Mouse (Mus musculus): Measurements from ENCODE around the gene Vmn1r3.
"Not testable (repeated sequence)": the region's sequence is repeated elsewhere in the genome, so short reads cannot be mapped to it uniquely, and the experiment has no call there.

The Vmn1r3 gene

DNA sequence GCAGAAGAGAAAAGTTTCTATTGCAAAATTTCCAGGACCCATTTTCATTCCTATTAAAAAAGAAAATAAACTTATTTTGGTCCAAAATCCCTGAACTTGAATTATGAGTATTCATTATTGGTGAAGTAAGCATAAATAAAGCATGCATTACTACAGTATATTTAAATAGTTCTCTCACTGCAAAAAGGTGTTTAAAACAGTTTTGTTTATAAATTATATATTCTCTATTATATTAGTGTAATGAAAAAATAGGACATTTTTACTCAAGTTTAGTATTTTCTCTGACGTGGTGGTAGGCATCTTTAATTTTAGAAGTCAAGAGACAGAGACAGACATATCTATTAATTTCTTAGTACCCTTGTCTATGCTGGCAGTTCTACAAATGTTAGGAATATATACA is at the start of gene Vmn1r3:
Vmn1r3 (minus strand) TSS at position 101 of the 400 bp plus-strand sequence.
- DNase-seq, result not testable (repeated sequence)

DNA sequence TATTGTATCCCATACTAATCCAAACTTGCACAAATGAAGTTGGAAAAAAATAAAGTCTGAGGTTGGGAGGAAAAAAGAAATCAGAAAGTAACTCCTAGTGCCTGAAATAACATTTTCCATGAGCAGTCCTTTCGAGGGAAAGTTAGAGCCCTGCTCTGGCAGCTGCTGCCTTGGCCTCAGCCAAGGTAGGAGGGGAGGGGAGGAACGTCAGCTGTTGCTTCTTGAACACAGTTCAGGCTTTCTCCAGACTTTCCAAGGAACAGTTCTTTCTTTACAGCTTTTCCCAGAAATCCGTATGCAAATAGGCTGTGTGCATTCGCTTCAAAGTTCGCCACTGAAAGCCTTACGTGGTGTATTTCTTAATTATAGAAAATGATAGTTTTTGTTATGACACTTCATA is 46.9 kb upstream of the Vmn1r3 start:
- no peak for DNase-seq

DNA sequence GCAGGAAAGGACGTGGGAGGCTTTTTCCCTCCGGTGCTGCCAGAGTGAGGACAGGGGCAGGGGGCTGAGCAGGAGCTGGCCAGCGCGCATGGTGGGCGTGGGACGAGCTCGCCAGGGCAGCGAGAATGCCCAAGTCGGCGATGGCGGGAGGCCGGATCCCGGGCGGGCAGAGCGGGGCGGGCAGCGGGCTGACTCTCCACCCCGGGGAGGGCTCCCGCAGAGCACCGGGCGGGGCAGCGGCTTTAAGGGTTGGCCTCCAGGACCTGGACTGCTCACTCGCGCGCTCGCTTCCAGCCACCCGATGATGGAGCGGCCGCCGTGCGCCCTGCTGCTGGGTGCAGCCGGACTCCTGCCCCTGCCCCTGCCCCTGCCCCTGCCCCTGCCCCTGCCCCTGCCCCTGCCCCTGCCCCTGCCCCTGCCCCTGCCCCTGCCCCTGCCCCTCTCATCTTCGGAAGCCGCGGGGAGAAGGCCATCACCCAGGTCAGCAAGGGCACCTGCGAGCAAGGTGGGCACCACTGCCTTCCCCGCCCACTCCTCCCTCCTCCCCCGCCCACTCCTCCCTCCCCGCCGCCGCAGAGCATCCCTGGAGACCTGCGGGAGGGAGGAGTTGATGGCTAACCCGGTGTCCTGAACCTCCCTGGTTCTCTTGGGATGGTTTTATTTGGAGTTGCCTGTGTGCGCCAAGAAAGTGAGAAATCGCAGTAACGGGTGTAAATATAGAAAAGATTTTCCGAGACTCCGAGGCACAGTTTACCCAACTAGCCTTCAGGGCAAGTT is 45.9 kb upstream of the Vmn1r3 start:
- peak in 1 of 2 experiments; percentile 34 for DNase-seq

DNA sequence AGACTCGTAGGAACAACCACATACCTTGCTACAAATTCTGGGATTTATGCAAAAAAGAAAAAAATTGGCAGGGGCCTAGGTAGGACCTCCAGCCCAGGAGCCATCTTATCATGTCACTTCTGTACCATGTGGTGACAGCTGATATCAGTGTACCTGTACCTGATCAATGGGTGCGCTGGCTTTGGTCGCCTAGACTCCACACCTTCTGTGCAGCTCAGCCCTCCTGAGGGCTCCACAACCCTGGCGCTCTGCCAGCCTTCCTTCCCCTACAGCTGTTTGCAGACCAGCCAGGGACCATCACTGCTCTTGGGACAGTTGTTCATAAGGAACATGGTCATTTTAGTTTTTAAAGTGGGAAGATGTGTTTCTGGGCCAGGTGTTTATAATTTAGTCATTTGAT is 44.4 kb upstream of the Vmn1r3 start:
- DNase-seq, result no peak

DNA sequence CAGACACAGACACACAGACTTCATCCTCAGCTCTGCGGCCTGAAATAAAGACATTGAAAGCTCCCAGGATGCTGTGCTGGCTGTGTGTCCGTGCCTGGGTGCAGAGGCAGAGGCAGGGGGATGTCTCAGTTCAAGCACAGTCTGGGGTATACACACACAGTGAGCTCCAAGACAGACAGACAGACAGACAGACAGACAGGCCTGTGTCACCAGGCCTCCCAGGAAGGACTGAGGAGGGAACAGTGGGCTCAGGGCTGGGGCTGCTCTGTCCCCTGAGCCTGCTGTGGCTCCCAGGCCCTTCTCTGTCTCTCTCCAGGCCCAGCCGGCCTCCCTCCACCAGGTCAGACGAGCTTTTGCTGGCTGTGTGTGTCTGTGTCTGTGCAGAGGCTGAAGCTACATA is 43.3 kb upstream of the Vmn1r3 start:
- no peak for DNase-seq

DNA sequence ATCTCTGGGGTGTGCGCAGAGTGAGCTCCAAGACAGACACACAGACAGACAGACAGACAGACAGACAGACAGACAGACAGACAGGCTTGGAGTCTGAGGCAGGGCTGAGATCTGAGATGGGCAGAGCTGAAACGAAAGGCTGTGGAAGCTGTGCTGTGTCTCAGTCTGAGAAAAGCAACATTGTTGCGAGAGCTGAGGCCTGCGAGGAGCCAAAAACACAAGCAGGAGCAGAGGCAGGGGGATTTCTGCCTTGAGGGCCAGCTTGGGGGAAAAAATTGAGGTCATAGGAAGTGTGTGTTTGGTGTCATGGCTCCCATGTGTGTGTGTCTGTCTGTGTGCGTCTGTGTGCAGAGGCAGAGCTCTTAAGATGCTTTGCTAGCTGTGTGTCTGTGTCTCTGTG is 42.6 kb upstream of the Vmn1r3 start:
- no peak for DNase-seq

DNA sequence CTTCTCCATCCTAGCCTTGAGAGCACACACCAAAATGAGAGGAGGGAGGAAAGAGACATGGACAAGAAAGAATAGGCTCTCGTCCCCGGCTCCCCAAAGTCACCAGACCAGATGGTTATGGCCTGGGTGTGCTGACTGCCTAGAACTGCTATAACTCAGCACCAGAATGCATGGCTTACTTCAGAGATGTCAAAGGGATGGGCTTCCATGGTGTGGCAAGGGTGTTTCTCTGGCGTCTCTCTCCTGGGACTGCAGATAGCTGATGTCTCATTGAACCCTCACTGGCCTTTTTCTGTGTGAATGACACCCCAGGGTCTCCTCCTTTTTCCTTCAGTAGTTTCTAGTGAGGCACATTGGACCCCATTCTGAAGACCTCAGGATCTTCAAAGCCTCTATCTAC is 41.3 kb upstream of the Vmn1r3 start:
- no peak for DNase-seq

DNA sequence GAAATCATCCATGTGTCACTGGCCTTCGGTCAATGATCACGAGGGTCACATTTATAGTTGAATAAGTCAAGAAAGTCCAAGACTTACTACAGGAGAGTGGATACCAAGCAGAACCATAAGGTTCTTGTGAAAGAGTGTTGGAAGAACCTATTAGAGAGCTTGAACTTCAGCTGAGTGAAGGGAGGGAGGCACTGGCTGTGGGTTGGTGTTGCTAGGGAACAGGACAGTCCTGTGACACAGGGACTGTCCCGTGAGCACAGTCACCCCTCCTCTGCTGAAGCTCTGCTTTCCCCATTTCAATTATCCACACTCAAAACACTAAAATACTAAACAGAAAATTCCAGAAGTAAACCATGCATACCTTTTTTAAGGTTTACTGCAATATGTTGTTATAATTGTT is 40.3 kb upstream of the Vmn1r3 start:
- DNase-seq, result not testable (repeated sequence)

DNA sequence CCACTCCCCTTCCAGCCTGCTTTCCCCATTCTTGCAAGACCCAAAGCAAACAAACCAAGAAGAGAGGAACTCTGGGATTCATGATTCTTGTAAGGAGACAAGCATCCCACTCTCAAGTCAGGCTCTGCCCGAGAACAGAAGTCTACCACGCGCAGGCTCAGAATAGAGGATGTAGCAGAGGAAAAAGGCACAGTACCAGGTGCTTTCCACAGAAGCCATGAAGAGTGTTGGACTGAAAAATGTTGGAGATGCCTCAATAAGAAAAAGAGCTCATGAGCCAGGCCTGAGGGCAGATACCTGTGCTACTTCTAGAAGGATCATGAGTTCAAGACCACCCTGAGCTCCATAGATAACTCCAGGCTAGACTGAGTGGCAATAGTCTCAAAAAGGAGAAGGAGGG is 39.7 kb upstream of the Vmn1r3 start:
- DNase-seq, result not testable (repeated sequence)

DNA sequence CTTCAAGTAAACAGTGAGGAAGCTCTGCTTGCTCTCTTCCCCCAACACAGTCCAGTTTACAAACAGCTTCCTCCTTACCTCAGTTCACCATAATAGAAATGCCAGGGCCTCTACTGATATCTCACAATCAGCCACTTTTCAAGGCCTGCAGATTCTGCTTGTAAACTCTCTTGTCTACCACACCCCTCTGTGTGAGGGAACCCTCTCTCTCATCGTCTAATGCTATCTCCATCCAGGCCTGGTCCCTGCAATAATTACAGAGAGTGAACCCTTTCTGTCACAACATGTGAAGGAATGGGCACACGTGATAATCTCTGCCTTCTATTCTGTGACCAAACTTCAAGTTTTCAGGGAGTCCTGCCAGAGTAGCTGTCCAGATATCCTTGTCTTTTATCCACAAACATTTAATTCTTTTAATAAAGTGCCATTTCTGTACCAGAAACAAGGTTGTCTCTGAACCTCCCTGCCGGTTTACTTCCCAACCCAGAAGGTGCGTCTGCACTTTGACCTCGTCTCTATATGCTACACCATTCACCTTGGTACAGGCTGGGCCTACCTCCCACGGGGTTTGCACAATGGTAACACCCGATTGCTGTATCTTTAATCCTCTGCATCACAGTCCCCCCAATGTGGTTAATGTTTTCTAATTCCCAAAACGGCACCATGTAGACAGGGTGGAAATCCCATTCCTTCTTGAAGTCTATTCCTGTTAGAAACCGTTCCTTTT is 38.5 kb upstream of the Vmn1r3 start:
- not testable (repeated sequence) for DNase-seq

DNA sequence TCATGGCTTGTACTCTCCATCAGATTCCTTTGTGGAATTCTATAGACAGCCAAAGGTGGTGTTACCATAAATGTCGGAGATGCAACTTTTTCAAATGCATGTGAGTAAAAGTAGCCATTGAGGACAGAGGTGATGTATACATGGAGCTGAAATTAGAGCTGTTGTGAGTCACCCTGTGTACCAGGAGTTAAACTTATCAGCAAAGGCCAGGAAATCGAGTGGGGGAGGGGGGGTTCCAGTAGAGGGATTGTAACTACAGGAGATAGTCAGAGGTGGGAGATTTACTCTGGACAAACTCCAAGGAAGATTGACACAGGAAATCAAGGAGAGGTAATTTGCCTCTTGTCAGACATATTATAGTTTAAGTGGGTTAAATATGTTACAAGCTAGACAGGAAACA is 31.2 kb upstream of the Vmn1r3 start:
- not testable (repeated sequence) for DNase-seq

DNA sequence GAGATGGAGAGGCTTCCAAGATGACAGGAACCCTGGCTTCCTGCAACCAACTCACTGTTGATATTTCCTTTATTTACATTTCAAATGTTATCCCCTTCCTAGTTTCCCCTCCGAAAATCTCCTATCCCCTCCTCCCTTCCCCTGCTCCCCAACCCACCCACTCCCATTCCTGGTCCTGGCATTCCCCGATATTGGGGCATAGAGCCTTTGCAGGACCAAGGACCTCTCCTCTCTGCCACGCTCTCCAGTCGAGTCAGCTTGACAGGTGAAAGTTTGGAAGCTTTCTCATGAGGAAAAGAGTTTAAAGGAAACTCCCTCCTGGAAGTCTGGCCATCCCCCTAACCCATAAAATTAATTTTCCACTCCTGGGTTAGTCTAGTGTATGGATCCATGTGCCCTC is 28.2 kb upstream of the Vmn1r3 start:
- not testable (repeated sequence) for DNase-seq

DNA sequence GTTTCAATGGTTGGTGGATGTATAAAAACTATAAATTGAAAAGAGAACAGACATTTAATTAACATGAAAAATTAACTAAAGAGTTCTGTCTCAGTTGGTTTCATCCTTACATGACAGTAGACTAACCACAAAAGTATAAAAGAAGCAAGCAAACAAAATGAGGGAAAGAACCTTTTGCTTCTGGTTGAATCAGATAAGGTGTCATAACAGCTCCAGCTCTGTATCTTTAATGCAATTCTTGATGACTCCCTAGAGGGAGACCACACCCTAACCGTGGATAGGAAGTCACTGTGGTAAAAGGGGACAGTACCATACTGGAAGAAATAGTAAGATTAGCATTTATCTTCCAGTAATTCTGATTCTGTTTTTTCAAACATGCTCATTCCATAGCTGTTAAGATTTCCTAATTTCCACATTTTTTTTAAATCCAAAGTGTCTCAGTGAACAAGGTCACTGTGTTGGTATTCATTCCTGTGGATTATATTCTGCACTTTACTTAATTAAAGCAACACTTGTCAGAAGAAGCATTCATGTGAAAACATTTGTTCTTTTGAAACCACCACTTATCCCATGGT is 24.6 kb upstream of the Vmn1r3 start:
- not testable (repeated sequence) for DNase-seq

DNA sequence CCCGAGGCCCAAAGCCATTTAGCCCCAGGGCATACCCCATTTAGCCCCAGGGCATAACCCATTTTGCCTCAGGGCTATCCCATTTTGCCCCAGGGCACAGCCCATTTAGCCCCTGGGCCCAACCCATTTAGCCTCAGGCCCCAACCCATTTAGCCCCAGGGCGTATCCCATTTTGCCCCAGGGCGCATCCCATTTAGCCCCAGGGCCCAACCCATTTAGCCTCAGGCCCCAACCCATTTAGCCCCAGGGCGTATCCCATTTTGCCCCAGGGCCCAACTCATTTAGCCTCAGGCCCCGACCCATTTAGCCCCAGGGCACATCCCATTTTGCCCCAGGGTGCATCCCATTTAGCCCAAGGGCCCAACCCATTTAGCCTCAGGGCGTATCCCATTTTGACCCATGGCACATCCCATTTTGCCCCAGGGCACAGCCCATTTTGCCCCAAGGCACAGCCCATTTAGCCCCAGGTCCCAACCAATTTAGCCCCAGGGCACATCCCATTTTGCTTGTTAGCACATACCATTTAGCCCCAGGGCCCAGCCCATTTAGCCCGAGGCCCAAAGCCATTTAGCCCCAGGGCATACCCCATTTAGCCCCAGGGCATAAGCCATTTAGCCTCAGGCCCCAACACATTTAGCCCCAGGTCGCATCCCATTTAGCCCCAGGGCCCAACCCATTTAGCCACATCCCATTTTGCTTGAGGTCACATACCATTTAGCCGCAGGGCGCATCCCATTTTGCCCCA is 8.2 kb downstream of the Vmn1r3 start:
- DNase-seq, result not testable (repeated sequence)

DNA sequence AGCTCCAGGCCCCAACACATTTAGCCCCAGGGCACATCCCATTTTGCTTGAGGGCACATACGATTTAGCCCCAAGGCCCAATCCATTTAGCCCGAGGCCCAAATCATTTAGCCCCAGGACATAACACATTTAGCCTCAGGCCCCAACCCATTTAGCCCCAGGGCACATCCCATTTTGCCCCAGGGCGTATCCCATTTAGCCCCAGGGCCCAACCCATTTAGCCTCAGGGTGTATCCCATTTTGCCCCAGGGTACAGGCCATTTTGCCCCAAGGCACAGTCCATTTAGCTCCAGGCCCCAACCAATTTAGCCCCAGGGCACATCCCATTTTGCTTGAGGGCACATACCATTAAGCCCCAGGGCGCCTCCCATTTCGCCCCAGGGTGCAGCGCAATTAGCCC is 9.0 kb downstream of the Vmn1r3 start:
- not testable (repeated sequence) for DNase-seq

DNA sequence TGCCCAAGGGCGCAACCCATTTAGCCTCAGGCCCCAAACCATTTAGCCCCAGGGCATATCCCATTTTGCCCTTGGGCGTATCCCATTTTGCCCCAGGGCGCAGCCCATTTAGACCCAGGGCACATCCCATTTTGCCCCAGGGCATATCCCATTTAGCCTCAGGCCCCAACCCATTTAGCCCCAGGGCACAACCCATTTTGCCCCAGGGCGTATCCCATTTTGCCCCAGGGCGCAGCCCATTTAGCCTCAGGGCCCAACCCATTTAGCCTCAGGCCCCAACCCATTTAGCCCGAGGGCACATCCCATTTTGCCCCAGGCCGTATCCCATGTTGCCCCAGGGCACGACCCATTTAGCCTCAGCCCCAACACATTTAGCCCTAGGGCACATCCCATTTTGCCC is 9.4 kb downstream of the Vmn1r3 start:
- DNase-seq, result not testable (repeated sequence)

DNA sequence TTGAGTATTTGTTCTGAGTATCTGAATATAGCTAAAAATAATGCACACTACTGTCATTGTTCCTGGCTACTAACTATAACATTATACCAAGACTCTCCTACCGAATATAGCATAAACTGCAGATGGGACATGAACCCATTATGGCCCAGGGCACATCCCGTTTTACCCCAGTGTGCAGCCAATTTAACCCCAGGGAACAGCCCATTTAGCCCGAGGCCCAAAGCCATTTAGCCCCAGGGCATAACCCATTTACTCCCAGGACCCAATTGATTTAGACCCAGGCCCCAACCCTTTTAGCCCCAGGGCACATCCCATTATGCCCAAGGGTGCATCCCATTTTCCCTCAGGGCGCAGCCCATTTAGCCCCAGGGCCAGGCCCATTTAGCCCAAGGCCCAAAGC is 10.6 kb downstream of the Vmn1r3 start:
- DNase-seq, result not testable (repeated sequence)

DNA sequence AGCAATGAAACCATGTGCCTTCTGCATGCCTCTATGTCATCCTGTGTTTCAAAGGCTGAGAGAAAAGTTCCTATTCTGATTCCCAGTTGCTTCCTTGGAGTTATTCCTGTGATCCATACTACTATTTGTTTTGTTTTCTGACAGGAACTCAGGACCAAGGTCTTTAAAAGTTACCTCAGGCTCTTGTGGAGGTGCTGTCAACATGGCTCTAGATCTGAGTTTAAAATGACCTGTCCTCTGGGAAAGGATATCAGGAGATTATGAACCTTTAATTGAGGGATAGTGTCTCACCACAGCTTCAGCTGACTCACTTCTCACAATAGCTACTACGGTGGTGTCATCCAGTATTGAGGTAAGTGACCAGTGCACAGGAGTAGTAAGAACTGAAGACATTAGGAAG is 18.1 kb downstream of the Vmn1r3 start, which contains the start of gene Vmn1r2:
Vmn1r2 (plus strand) TSS at position 301 of the 400 bp plus-strand sequence.
- not testable (repeated sequence) for DNase-seq

DNA sequence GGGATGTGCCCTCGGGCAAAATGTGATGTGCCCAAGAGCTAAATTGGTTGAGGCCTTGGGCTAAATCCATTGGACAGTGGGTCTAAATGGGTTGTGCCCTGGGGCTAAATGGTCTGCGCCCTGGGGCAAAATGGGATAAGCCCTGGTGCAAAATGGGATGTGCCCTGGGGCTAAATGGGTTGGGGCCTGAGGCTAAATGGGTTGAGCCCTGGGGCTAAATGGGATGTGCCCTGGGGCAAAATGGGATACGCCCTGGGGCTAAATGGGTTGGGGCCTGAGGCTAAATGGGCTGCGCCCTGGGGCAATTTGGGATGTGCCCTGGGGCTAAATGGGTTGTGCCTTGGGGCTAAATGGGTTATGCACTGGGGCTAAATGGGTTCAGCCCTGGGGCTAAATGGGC is 20.1 kb downstream of the Vmn1r3 start:
- no peak for DNase-seq

DNA sequence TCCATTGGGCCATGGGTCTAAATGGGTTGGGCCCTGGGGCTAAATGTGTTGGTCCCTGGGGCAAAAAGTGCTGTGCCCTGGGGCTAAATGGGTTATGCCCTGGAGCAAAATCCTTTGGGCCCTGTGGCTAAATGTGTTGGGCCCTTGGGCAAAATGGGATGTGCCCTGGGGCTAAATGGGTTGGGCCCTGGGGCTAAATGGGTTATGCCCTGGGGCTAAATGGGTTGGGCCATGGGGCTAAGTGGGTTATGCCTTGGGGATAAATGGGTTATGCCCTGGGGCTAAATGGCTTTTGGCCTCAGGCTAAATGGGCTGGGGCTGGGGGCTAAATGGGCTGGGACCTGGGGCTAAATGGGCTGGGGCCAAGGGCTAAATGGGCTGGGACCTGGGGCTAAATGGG is 20.7 kb downstream of the Vmn1r3 start:
- DNase-seq, result not testable (repeated sequence)

DNA sequence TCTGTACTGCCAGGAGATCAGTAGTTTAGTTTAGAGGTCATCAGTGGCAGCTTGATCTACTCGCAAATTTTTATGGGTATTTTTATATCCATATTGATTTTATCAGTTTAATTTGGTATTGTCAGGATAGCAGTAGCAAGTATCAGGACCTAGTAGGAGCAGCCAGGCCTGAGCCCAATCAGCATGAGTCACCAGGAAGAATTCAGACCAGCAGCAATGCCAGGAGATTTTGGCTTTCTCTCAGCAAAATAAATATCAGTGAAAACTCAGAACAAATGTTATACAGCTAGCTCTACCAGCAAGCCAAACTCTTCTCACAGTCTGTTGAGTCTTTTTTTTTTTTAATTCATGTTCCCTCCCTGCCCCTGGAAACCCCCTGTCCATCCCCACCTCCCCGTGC is 31.8 kb downstream of the Vmn1r3 start:
- DNase-seq, result not testable (repeated sequence)

DNA sequence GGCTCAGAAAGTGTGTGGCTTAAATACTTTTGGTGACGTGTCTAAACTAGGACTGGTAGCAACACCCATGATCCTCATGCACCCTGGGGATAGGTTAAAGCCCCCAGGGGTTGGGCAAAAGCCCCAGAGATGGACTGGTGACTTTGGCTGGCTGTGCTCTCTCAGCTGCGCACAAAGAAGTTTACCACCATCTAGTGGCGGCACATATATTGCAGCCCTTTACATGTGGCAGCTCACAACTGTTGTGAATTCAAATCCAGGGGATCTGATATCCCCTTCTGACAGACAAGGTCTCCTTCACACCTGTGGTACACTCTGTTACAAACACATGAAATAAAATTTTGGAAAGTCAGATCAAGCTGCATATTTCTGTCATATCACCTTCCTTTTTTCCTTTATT is 37.2 kb downstream of the Vmn1r3 start:
- DNase-seq, result not testable (repeated sequence)

Measured in spleen, adult 18-20 months (tissue).